Mouse (Mus musculus) layer of hippocampus, adult 8-10 months (tissue): Measurements from ENCODE around the gene Hist1h4f. TPM values are rescaled to one million over a fixed set of nuclear protein-coding genes. Genes with fewer than 3 reads are reported as not detected.
A peak's percentile ranks its signal among the peaks of the same experiment; 100 is the strongest.

Experiments
- DNase-seq, 2 experiments: peaks; one replicate each; pipeline ENCODE4 v3.0.0; 2022; ENCODE audit warnings: low spot score in 2 of 2
- total RNA-seq, 4 experiments: library from RNA; stranded (reverse); gene quantifications; 2 replicates each; pipeline ENCODE4 v1.2.4; 2022

The Hist1h4f gene
- total RNA-seq, 4 experiments from 2014 or later, result 104 to 155 (median 119) TPM

- DNase-seq, result no peak
Observed at GRCm38 (mm10) chr13:23534368-23535131, 16.9 kb downstream of the Hist1h4f start.

GRCm38 (mm10) chr13:23533560-23534367, 17.7 kb downstream of the Hist1h4f start, which contains the start of gene Hist1h2af:
Gene Hist1h2af, plus strand, starts transcription at chr13:23533906.
- DNase-seq, result peak; percentile 72 to 78

- DNase-seq, result no peak
Observed at GRCm38 (mm10) chr13:23532262-23533075, 19.0 kb downstream of the Hist1h4f start.

- peak; percentile 97 for DNase-seq
Observed at GRCm38 (mm10) chr13:23530901-23531875, 20.3 kb downstream of the Hist1h4f start, which contains the start of gene Hist1h4h. Gene Hist1h4h, plus strand, starts transcription at chr13:23531050.

- DNase-seq, result peak; percentile 65 to 78
Observed at GRCm38 (mm10) chr13:23530181-23530900, 21.1 kb downstream of the Hist1h4f start.

- DNase-seq, result no peak
Observed at GRCm38 (mm10) chr13:23529480-23530165, 21.8 kb downstream of the Hist1h4f start.

GRCm38 (mm10) chr13:23529005-23529404, 22.4 kb downstream of the Hist1h4f start:
- no peak for DNase-seq

GRCm38 (mm10) chr13:23526312-23526711, 25.1 kb downstream of the Hist1h4f start:
- peak; percentile 89 to 96 for DNase-seq

- DNase-seq, result no peak
Observed at GRCm38 (mm10) chr13:23525901-23526300, 25.5 kb downstream of the Hist1h4f start.

- peak in 1 of 2 experiments; percentile 64 for DNase-seq
Observed at GRCm38 (mm10) chr13:23524654-23525053, 26.8 kb downstream of the Hist1h4f start.

GRCm38 (mm10) chr13:23523976-23524375, 27.5 kb downstream of the Hist1h4f start:
- DNase-seq, result no peak

GRCm38 (mm10) chr13:23521703-23522102, 29.7 kb downstream of the Hist1h4f start:
- DNase-seq, result peak in 1 of 2 experiments; percentile 83

- peak; percentile 68 to 87 for DNase-seq
Observed at GRCm38 (mm10) chr13:23519416-23519815, 32.0 kb downstream of the Hist1h4f start.

- DNase-seq, result peak; percentile 60 to 88
Observed at GRCm38 (mm10) chr13:23518885-23519284, 32.6 kb downstream of the Hist1h4f start.

GRCm38 (mm10) chr13:23518295-23518603, 33.2 kb downstream of the Hist1h4f start:
- DNase-seq, result no peak

- peak; percentile 87 to 96 for DNase-seq
Observed at GRCm38 (mm10) chr13:23517603-23518294, 33.7 kb downstream of the Hist1h4f start.

GRCm38 (mm10) chr13:23516822-23517602, 34.4 kb downstream of the Hist1h4f start:
- DNase-seq, result peak in 1 of 2 experiments; percentile 73
